Mouse (Mus musculus): ENCODE results near the gene Grap. TPM values are rescaled to one million over a fixed set of nuclear protein-coding genes. Genes with fewer than 3 reads are reported as not detected.
"Not testable (repeated sequence)": the region's sequence is repeated elsewhere in the genome, so short reads cannot be mapped to it uniquely, and the experiment has no call there.

Grap gene
- polyA plus RNA-seq, 1 experiment, result 5.8 TPM

DNA sequence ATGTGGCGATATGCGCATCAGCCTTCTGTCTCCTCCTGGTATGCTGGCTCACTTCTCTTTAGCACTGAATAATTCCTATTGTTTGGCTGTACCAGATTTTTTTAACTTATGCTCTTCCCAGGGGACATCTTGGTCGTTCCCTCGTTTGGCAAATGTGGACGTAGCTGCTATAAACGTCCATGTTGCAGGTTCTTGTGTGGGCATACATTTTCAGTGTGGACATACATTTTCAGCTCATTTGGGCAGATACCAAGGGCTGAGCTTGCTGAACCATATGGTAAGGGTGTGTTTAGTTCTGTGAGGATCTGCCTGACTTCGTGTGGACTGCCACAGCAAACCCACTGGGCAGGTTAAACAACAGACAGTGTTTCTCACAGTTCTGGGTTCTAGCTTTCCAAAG is 27.9 kb upstream of the Grap start:
- H3K4me3 ChIP-seq (ENCODE audit: insufficient read depth, low read depth, low read length), result no peak overlapping the region
- no peak overlapping the region for H3K27ac ChIP-seq (replicated peaks; ENCODE audit: low read depth, low read length)
- 0 out of 2 replicates have a peak, but pooled peaks cover 2% of the 10 kb centered on the region for H3K4me1 ChIP-seq (ENCODE audit: control insufficient read depth, insufficient read depth, insufficient read length, low read length)

DNA sequence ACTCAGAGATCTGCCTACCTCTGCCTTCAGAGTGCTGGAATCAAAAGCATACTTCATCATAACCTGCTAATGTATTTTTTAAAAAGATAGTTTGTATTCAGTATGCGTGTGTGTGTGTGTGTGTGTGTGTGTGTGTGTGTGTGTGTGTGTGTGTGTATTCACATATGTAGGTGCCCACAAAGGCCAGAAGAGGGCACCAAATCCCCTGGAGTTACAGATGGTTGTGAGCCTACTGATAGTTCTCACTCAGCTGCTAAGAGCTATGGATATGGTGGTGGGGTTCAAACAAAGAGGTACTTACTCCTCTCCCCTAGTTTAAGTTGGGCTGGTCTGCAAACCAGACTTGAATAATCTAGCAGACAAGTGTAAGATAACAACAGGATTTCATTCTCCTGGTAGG is 26.6 kb upstream of the Grap start:
- Histone ChIP-seq H3K4me3 (ENCODE audit: insufficient read depth, low read depth, low read length) (no peak overlapping the region), H3K4me1 (ENCODE audit: control insufficient read depth, insufficient read depth, insufficient read length, low read length) (no peaks in the 10 kb centered on the region), H3K27ac (replicated peaks; ENCODE audit: low read depth, low read length) (no peak overlapping the region)

DNA sequence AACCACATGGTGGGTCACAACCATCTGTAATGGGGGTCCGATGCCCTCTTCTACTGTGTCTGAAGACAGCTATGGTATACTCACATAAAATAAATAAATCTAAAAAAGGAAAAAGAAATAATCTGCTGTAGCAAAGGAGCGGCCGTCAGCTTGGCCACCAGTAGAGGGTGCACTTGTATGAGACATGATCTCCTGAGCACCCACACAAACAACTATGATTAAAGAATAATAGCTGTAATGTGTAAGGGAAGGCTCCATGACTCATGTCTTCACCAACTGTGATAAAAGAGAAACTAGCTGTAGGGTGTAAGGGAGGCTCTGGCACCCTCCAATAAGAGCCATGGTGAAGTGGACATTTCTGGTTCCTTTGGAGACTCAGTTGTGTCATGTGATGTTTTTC is 23.4 kb upstream of the Grap start:
- no peaks in the 10 kb centered on the region for H3K4me1 ChIP-seq (ENCODE audit: control insufficient read depth, insufficient read depth, insufficient read length, low read length)
- no peak overlapping the region for H3K27ac ChIP-seq (replicated peaks; ENCODE audit: low read depth, low read length)
- no peak overlapping the region for H3K4me3 ChIP-seq (ENCODE audit: insufficient read depth, low read depth, low read length)

DNA sequence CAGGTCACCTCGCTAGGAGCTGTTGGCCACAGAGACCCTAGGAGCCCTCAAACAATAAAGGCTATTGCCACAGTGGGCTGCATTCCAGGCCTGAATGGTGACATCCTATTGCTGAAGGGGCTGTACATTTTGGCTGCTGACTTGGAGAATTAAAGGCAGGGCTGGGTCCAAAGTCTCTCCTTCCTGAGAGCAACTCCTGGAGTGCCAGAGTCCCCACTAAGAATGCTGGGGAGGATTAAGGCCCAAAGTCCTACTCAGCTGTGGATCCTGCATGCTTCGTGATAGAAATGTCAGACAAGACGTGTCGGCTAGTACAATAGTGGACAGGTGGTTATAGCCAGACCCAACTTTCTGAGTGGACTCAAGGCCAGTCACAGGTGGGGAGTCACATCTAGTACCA is 16.8 kb upstream of the Grap start:
- not testable (repeated sequence) for H3K4me3 ChIP-seq (ENCODE audit: insufficient read depth, low read depth, low read length); H3K27ac ChIP-seq (replicated peaks; ENCODE audit: low read depth, low read length); H3K4me1 ChIP-seq (ENCODE audit: control insufficient read depth, insufficient read depth, insufficient read length, low read length)

DNA sequence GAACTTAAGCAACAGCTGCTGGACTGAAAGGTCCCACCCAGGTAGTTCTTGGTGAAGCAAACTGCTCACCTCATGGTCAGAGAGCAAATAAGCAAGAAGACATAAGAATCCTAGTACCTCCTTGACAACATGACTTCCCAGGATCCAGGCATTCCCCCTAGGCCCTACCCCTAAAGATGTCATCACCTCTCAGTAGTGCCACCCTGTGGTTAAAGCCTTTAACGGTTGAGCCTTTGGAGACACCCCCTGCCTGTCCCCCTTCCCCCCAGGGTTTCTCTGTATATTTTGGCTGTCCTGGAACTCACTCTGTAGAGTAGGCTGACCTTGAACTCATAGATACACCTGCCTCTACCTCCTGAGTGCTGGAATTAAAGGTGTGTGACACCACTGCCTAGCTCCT is 15.7 kb upstream of the Grap start:
- H3K4me3 ChIP-seq (ENCODE audit: insufficient read depth, low read depth, low read length), result no peak overlapping the region
- peaks cover 8% of the 10 kb centered on the region for H3K4me1 ChIP-seq (ENCODE audit: control insufficient read depth, insufficient read depth, insufficient read length, low read length)
- no peak overlapping the region for H3K27ac ChIP-seq (replicated peaks; ENCODE audit: low read depth, low read length)

DNA sequence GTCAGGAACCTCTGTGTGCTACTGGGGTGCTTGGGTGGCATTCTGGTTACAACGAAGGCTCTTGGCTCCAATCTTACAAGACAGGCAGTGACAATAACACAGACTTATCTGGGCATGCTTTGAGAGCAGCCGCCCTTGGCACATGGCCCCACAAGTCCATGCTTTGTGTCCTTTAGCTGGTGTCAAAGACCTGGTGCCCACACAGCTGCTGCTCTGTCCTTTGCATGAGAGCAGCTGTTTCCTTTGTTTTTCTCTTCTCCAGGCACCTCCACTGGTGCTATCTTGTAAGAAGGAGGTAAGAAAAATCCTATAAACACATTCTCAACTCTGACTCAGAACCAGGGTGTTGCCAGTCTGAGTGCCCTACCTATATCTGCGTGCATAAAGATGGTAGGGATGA is 15.2 kb upstream of the Grap start:
- Histone ChIP-seq H3K4me3 (ENCODE audit: insufficient read depth, low read depth, low read length) (no peak overlapping the region), H3K4me1 (ENCODE audit: control insufficient read depth, insufficient read depth, insufficient read length, low read length) (peaks cover 12% of the 10 kb centered on the region), H3K27ac (replicated peaks; ENCODE audit: low read depth, low read length) (no peak overlapping the region)

DNA sequence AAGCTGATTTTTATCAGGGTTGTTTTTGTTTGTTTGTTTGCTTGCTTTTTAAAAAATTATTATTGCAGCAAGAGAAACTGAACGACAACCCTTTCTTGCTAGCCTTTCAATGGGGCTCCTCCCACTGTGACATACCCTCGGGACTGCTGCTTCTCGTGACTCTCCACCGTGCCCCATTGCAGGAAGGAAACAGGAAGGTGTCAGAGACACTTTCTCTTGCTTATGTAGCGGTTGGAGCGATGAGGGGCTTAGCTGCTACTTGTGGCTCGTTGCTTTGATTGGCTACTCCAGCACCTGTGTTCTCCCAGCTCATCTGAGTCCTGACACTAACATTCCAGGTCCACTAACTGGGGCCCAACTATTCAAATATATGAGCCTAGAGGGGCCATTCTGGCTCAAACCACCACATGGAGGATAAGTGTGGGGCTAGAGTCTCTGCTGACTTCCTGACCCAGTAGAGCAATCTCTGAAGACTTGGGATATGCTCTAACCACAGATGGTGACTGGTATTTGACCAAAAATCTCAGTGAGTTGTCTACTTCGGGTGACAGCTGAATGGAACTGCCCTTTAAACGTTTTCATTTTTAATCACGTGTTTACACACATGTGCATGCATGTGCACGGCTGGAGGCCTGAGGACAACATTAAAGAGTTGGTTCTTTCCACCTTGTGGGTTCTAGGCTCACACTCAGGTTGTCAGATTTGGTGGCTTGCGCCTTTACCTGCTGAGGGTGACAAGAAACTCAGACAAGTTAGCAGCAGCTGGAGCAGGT is 14.1 kb upstream of the Grap start:
- H3K4me1 ChIP-seq (ENCODE audit: control insufficient read depth, insufficient read depth, insufficient read length, low read length), result peaks cover 17% of the 10 kb centered on the region
- no peak overlapping the region for H3K4me3 ChIP-seq (ENCODE audit: insufficient read depth, low read depth, low read length)
- no peak overlapping the region for H3K27ac ChIP-seq (replicated peaks; ENCODE audit: low read depth, low read length)

DNA sequence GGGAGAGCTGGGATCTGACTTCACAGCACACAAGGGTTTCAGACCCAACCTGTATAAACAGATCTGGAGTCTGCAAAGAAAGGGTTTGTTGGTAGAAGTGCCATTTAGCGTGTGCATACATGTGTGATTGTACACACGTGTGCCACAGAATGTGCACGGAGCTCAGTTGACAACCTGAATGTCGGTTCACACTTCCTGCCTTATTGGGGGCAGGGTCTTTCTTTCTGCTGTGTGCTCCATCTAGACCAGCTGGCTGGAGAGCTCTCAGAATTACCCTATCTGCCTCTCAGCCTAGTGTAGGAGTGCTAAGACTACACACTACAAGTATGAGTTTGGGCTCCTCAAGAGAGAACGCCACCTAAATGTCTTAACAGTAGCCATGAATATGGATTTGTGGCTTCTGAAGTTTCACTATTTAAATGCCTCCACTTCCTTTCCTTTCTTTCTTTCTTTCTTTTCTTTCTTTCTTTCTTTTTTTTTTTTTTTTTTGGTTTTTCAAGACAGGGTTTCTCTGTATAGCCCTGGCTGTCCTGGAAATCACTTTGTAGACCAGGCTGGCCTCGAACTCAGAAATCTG is 13.4 kb upstream of the Grap start:
- no peak overlapping the region for H3K4me3 ChIP-seq (ENCODE audit: insufficient read depth, low read depth, low read length)
- no peak overlapping the region for H3K27ac ChIP-seq (replicated peaks; ENCODE audit: low read depth, low read length)
- H3K4me1 ChIP-seq (ENCODE audit: control insufficient read depth, insufficient read depth, insufficient read length, low read length), result peaks cover 20% of the 10 kb centered on the region

DNA sequence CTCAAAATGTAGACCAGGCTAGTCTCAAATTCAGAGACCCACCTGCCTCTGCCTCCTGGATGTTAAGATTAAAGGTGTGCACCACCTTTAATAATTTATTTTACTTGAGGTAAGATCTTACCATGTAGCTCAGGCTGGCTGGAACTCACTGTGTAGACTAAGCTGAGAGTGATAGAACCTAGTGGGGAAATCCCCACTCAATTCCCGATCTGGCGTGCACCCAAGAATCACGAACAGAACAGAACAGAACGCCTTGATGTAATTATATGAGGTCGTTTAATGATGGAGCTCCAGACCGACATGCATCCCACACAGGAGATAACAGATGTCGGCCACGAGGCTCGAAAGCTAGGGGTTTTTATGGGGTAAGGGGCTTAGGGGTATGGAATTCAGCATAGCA is 12.5 kb upstream of the Grap start:
- not testable (repeated sequence) for H3K27ac ChIP-seq (replicated peaks; ENCODE audit: low read depth, low read length); H3K4me3 ChIP-seq (ENCODE audit: insufficient read depth, low read depth, low read length)
- H3K4me1 ChIP-seq (ENCODE audit: control insufficient read depth, insufficient read depth, insufficient read length, low read length), result peaks cover 25% of the 10 kb centered on the region

DNA sequence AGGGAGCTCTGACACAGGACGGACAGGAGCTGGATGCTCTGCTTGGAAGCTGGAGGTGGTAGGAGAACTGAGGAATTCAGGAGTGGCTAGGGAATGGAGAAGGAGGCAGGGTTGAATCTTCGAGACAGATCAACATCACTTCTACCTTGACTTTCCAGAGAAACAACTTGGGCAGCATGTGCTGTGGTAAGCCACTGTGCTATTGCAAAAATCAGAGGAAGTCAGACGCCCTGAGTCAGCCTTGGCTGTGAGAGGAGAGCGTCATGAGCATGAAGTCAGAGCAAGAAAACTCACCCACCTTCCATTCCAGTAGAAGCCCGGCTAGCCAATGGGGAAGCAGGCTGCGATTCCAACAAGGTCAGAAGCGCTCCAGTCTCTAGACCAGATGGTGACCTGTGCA is 11.0 kb upstream of the Grap start:
- Histone ChIP-seq H3K4me3 (ENCODE audit: insufficient read depth, low read depth, low read length) (no peak overlapping the region), H3K27ac (replicated peaks; ENCODE audit: low read depth, low read length) (no peak overlapping the region), H3K4me1 (ENCODE audit: control insufficient read depth, insufficient read depth, insufficient read length, low read length) (peaks cover 26% of the 10 kb centered on the region)

DNA sequence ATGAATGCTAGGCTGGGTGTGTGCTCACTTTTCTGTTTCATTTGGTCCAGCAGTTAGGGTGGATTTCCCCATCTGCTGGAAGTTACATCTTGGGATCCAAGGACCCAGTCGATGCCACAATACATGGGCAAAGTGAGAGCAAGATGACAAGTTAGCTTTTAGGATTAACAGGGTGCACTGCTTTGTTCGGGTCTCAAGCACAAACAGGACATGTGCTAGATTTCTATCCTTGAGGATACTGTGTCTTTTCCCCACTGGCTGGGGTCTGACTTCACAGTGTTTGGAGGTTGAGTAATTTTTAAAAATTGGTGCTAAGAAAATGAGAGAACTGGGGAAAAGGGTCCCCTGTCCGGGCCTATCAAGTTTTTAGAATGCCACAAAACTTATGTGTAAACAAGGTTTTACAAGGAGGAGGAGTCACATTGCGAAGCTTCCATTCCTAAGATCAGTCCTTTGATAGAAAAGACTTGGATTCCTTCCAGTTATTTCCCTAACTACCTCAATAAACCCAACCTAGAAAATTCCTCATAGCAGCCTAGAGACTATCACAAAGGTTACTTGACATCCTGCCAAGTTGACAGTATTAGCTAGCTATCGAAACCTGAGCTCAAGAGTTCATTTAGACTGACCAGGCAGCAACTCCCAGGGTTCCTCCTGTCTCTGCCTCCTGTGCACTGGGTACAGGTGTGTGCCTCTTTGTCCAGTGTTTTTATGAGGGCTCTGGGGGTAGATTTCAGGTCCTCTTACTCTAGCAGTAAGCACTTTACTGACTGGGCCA is 9.7 kb upstream of the Grap start:
- peaks cover 37% of the 10 kb centered on the region for H3K4me1 ChIP-seq (ENCODE audit: control insufficient read depth, insufficient read depth, insufficient read length, low read length)
- H3K27ac ChIP-seq (replicated peaks; ENCODE audit: low read depth, low read length), result peak overlapping the region; percentile 28
- H3K4me3 ChIP-seq (ENCODE audit: insufficient read depth, low read depth, low read length), result no peak overlapping the region

DNA sequence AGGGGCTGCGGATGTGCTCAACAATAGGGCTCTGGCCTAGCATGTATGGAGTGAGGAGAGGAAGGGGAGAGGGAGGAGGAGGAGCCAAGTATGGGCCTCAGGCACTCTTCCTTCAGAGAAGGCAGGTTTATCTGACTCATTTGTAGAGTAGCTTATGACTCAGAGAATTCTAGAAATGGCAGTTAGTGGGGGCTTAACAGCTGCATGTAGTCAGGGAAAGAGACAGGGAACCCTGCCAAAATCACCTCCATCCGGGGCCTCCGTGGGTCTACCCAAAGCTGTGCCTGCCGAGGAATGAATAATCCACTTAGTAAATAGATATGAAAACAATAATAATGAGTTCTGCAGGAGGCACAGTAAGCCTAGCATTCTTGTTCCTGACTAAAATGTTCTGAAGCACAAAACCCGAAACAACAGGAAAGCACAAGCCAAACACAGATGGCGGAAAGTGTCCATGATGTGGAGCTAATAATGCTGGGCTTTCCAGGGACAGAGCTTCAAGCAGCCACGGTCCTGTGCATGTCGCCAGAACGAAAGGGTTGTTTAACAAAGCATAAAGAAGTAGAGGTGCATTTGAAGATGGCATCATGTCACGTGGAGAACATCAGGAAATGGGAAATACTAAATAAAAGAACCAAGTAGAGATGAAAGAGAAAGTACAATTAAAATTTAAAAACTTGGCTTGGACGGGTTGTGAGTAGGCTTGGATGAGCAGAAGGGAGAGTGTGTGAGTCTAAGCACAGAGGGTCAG is 8.3 kb upstream of the Grap start:
- H3K27ac ChIP-seq (replicated peaks; ENCODE audit: low read depth, low read length), result peak overlapping the region; percentile 74
- H3K4me1 ChIP-seq (ENCODE audit: control insufficient read depth, insufficient read depth, insufficient read length, low read length), result peaks cover 41% of the 10 kb centered on the region
- H3K4me3 ChIP-seq (ENCODE audit: insufficient read depth, low read depth, low read length), result no peak overlapping the region

DNA sequence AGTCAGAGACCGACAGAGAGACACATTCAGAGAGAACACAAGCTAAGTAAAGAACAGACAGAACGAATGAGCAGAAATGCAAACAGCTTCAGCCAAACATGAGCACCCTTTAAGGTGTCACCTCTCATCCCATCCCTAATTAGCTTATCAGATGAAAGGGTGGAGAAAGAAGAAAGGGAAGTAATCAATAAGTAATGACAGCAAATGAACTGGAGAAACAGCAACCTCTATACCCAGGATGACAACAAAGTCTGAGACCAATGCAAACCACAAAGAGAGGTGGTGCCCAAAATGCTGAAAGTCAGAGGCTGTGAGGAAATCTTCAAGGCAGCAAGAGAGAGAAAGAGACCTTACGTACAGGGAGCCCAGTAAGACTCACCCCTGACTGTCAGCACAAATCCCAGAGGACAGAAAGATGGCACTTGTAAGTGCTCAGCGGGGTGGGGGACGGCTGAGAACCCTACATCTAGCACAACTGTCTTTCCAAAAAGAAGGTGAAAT is 7.7 kb upstream of the Grap start:
- Histone ChIP-seq H3K4me1 (ENCODE audit: control insufficient read depth, insufficient read depth, insufficient read length, low read length) (peaks cover 41% of the 10 kb centered on the region), H3K4me3 (ENCODE audit: insufficient read depth, low read depth, low read length) (no peak overlapping the region), H3K27ac (replicated peaks; ENCODE audit: low read depth, low read length) (peak overlapping the region; percentile 74)

DNA sequence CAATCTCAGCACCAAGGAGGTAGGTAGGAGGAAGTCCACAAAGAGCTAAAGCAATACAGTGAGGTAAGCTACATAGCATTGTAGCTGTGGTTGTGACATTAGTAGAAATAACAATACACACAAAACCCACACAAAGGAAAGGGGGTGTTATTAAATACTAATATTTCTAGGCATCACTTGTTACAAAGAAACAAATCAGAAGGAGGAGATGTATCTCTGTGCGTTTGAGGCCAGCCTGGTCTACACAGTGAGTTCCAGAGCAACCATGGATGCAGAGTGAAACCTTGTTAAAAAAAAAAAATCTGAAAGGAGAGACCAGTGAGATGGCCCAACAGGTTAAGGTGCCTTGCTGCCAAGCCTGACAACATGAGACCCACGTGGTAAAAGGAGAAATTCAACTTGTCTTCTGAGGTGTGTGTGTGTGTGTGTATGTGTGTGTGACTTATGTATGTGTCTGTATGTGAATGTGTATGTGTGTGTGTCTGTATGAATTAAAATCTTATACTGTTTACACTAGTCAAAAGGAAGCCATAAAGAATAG is 6.5 kb upstream of the Grap start:
- Histone ChIP-seq H3K27ac (replicated peaks; ENCODE audit: low read depth, low read length) (no peak overlapping the region), H3K4me3 (ENCODE audit: insufficient read depth, low read depth, low read length) (no peak overlapping the region), H3K4me1 (ENCODE audit: control insufficient read depth, insufficient read depth, insufficient read length, low read length) (peaks cover 41% of the 10 kb centered on the region)
